Mouse (Mus musculus) midbrain, embryonic 16.5 days (tissue): ENCODE results near the gene Ap1g2. TPM values are rescaled to one million over a fixed set of nuclear protein-coding genes. Genes with fewer than 3 reads are reported as not detected.
A peak's percentile ranks its signal among the peaks of the same experiment; 100 is the strongest.

Source experiments
- ATAC-seq: fragments of 200-750 bp; cut with Nextera tagmentation; 2 replicates; pipeline ENCODE4 v1.8.0; 2017; ENCODE audit warnings: moderate TSS enrichment
- H3K27ac ChIP-seq: fragments of 300-500 bp; sonication (generic); 2 replicates; pipeline ENCODE4 v1.5.1; 2014; ENCODE audit warnings: mild to moderate bottlenecking, low read length, mixed read lengths
- H3K27me3 ChIP-seq: fragments of 300-500 bp; sonication (generic); 2 replicates; pipeline ENCODE4 v1.6.1; 2014; ENCODE audit warnings: low read depth, low read length, mixed read lengths; ENCODE audit not compliant: control insufficient read depth, insufficient read depth
- H3K36me3 ChIP-seq: fragments of 300-500 bp; sonication (generic); 2 replicates; pipeline ENCODE4 v1.6.1; 2014; ENCODE audit warnings: mild to moderate bottlenecking, low read length, moderate library complexity, mixed read lengths; ENCODE audit not compliant: control insufficient read depth, insufficient read depth
- H3K4me1 ChIP-seq: fragments of 300-500 bp; sonication (generic); 2 replicates; pipeline ENCODE4 v1.6.1; 2014; ENCODE audit warnings: mild to moderate bottlenecking, low read length, mixed read lengths; ENCODE audit not compliant: control insufficient read depth, insufficient read depth
- H3K4me2 ChIP-seq: fragments of 300-500 bp; sonication (generic); 2 replicates; pipeline ENCODE4 v1.6.1; 2014; ENCODE audit warnings: mild to moderate bottlenecking, low read length, mixed read lengths
- H3K4me3 ChIP-seq: fragments of 300-500 bp; sonication (generic); 2 replicates; pipeline ENCODE4 v1.5.1; 2014; ENCODE audit warnings: low read depth, mild to moderate bottlenecking, low read length, moderate library complexity, mixed read lengths
- H3K9ac ChIP-seq: fragments of 300-500 bp; sonication (generic); 2 replicates; pipeline ENCODE4 v1.6.1; 2014; ENCODE audit warnings: low read depth, low read length, mixed read lengths
- H3K9me3 ChIP-seq: fragments of 300-500 bp; sonication (generic); replicated peaks from 2 replicates; pipeline ENCODE4 v1.6.1; 2014; ENCODE audit warnings: mild to moderate bottlenecking, low read length, mixed read lengths; ENCODE audit not compliant: control insufficient read depth, poor library complexity, severe bottlenecking
- WGBS: fragments of 180-500 bp; shearing (Covaris S2); extraction: QIAGEN DNeasy Blood & Tissue Kit; methylation state at CpG from one replicate; pipeline ENCODE4 v1.1.7; 2014; 5-methylcytosine and 5-hydroxymethylcytosine counted together
- polyA plus RNA-seq: library from polyadenylated mRNA; unstranded; fragments of >200 nt; fragmentation: Nextera tagmentation; extraction: Ambion mirVana; gene quantifications from 2 replicates; pipeline ENCODE4 v1.2.1, GENCODE M21; 2015

The Ap1g2 gene
- polyA plus RNA-seq, 1 experiment from 2014 or later, result 9.2 TPM

DNA sequence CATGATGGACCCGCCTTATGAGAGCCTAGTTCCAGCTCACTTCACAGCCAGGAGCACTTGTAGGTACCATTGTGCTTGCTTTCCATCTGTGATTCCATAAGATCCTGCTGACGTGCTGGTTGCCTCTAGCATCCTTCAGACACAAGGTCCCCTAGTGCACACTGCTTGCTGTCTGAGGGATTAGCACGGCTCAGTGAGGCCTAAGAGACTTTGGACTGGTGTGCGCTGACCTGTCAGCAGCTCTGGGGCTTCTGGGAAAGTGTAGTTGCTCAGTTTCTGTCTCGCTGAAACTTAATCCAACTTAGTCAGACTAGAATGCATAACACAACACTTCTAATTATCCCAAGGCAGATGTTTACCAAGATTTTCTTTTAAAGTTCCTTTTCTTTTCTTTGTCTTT, 46.5 kb downstream of the Ap1g2 start:
- H3K4me2 ChIP-seq, result no peak overlapping the region
- no peak for ATAC-seq
- whole genome bisulfite sequencing, result 23% methylated on average over 5 of the region's 5 CpGs
- no peak overlapping the region for H3K9ac ChIP-seq
- H3K36me3 ChIP-seq, result peaks cover 17% of the 10 kb centered on the region
- H3K4me1 ChIP-seq, result peaks cover 29% of the 10 kb centered on the region
- no peaks in the 10 kb centered on the region for H3K9me3 ChIP-seq
- H3K27me3 ChIP-seq, result no peaks in the 10 kb centered on the region
- H3K27ac ChIP-seq, result peak overlapping the region; percentile 33
- H3K4me3 ChIP-seq, result no peak overlapping the region

DNA sequence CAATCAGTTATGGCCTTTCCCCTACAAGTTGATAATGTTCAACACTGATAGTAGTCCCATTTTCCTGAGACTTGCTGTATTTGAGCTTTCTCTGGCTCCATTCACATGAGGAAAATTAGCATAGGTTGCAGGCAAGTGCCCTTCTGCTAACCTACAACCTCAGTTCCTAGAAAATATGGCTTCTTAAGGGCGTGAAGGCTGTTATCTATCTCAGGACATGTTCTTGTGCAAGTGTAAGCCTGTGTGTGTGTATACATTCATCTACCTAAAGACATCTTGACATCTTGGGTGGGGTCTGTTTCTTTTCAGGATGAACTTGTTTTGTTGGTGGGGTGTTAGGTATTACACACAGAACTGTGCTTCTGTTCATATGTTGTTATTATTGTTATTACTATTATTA, 47.4 kb downstream of the Ap1g2 start:
- H3K4me3 ChIP-seq, result no peak overlapping the region
- H3K9me3 ChIP-seq, result no peaks in the 10 kb centered on the region
- H3K27me3 ChIP-seq, result no peaks in the 10 kb centered on the region
- peak overlapping the region; percentile 28 for H3K4me2 ChIP-seq
- H3K27ac ChIP-seq, result no peak overlapping the region
- H3K9ac ChIP-seq, result no peak overlapping the region
- no peak for ATAC-seq
- peaks cover 8% of the 10 kb centered on the region; the same call in 1 of the 2 replicates for H3K36me3 ChIP-seq
- 83% methylated on average over 1 of the region's 1 CpGs for WGBS
- peaks cover 31% of the 10 kb centered on the region for H3K4me1 ChIP-seq

DNA sequence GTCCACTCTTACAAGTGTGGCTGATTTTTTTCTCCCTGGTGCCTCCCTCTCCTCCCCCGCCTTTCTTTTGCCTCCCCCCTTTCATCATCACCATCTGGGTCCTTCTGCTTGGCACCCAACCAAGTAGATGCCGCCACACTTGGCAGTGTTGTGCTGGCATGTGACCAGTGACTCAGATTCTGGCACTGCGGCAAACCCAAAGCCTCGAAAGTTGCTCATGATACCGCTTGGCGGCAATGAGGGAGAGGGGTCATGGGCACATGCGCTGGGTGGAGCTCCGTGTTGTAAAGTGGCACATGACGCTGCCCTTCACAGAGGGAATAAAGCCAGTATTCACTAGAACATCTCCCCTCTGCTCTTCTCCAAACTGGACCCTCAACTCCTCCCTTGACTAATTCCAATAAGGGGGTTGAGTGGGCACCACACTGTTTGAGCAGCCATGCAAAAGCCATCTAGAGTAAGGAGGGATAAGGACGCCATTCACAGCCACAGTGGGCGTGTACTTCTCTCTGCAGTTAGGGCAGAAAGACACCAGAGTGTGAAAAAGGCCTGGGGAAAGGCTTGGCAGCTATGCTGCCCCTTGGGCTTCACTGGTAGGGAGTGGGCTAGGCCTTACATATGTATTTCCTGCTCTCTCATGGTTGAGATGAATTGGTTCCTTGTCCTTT, 51.1 kb downstream of the Ap1g2 start:
- Histone ChIP-seq H3K4me1 (peaks cover 24% of the 10 kb centered on the region), H3K9ac (no peak overlapping the region)

DNA sequence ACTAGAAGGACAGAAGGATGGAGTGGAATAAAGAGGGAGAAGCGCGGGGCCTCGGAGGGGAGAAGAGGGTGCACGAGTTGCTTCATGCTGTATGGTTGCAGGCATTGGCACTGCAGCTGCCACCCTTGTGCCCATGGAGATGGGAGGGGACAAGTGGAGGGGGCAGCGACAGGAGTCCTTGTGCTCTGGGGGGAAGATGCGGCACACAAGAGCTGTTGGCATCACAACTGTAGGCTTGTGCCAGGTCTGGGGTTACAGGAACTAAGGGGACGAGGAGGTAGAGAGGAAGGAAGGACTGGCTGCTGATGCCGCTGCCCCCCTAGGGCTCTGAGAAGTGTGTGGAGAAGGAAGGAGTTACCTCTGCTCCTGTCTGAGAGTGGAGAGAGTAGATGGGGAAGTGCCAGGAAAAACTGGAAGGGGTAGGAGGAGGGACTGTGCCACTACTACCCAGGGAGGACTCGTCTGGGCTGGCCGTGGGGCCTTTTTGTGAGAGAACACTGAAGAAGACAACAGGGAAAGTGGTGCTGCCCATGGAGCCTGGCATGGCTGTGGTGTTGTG, 52.1 kb downstream of the Ap1g2 start:
- H3K27ac ChIP-seq, result peak overlapping the region; percentile 95
- H3K36me3 ChIP-seq, result no peaks in the 10 kb centered on the region
- H3K27me3 ChIP-seq, result no peaks in the 10 kb centered on the region
- H3K4me2 ChIP-seq, result peak overlapping the region; percentile 54
- H3K9ac ChIP-seq, result peak overlapping the region; percentile 52
- peaks cover 18% of the 10 kb centered on the region for H3K4me1 ChIP-seq
- peak overlapping the region; percentile 35 for H3K4me3 ChIP-seq
- 69% methylated on average over 10 of the region's 10 CpGs for WGBS
- peak; percentile 61 for ATAC-seq
- H3K9me3 ChIP-seq, result no peaks in the 10 kb centered on the region

More for the DNA sequence above, 51.1 kb downstream of the Ap1g2 start:
- H3K9me3 ChIP-seq, result no peaks in the 10 kb centered on the region
- no peaks in the 10 kb centered on the region for H3K27me3 ChIP-seq
- peak overlapping the region; percentile 54 for H3K4me2 ChIP-seq
- H3K27ac ChIP-seq, result peak overlapping the region; percentile 95
- ATAC-seq, result peak; percentile 41
- 54% methylated on average over 11 of the region's 11 CpGs for WGBS
- H3K4me3 ChIP-seq, result peak overlapping the region; percentile 9
- H3K36me3 ChIP-seq, result no peaks in the 10 kb centered on the region

DNA sequence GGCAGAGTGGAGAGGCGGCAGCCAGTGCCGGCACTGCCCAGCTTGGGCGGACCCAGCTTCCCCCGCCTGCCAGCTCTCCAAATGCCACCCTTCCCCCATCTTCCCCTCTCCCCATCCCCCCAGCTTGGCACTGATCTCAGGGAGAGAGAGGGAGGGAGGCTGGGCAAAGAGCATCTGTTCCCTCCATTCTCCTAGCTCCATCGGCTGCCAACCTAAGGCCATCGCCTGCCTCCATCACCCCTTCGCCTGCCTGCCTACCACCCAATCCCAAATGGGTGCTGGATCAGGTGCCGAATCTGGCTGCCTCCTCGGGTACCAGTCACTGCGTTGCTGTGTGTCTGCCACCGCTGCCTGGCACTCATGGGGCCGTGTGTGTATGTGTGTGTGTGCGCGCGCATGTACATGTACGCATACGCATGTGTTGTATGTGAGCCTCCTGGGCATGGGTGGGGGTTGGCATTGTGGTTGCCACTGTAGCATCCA, 52.6 kb downstream of the Ap1g2 start:
- 69% methylated on average over 17 of the region's 17 CpGs for WGBS
- peak overlapping the region; percentile 35 for H3K4me3 ChIP-seq
- peak overlapping the region; percentile 54 for H3K4me2 ChIP-seq
- peak overlapping the region; percentile 95 for H3K27ac ChIP-seq
- H3K4me1 ChIP-seq, result peaks cover 15% of the 10 kb centered on the region
- peak; percentile 86 for ATAC-seq
- peak overlapping the region; percentile 52 for H3K9ac ChIP-seq
- no peaks in the 10 kb centered on the region for H3K36me3 ChIP-seq
- no peaks in the 10 kb centered on the region for H3K27me3 ChIP-seq
- H3K9me3 ChIP-seq, result no peaks in the 10 kb centered on the region

DNA sequence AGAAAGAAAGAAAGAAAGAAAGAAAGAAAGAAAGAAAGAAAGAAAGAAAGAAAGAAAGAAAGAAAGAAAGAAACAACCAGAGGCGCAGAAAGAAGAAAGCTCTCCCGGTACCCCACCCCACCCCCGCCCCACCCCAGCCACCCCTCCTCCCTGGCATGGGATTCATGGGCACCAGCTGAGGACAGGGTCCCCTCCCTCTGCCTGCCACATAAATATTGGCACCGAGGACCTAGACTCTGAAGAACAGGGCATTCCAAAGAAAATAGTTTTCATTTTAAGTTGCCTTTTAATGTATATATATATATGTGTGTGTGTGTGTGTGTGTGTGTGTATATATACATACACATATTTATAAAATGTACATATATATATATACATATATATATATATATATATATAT, 53.3 kb downstream of the Ap1g2 start:
- Histone ChIP-seq H3K4me3 (no peak overlapping the region; the same call in 1 of the 2 replicates), H3K9ac (no peak overlapping the region), H3K4me1 (peaks cover 13% of the 10 kb centered on the region), H3K9me3 (no peaks in the 10 kb centered on the region), H3K36me3 (no peaks in the 10 kb centered on the region), H3K27ac (peak overlapping the region; percentile 95), H3K4me2 (peak overlapping the region; percentile 54), H3K27me3 (no peaks in the 10 kb centered on the region)
- 47% methylated on average over 4 of the region's 4 CpGs for WGBS
- no peak for ATAC-seq

DNA sequence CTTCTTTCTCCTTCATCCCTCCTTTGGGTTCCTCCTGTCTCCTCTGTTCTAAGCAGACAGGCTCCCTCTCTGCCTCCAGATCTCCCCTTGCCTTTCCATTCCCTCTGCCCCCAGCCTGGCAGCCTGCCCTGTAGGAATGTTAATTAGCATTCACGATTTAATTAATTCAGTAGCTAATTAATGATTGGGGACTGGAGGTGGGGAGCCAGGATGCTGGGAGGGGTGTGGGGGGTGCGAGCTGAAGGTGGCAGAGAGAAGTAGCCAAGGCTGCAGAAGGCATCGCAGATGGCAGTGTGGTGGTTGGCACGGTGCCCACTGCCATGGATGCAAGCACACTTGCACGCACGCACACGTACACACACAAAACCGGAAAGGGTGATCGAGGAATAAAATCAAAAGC, 53.9 kb downstream of the Ap1g2 start:
- Histone ChIP-seq H3K27me3 (no peaks in the 10 kb centered on the region), H3K4me2 (peak overlapping the region; percentile 39; the same call in 1 of the 2 replicates), H3K36me3 (no peaks in the 10 kb centered on the region), H3K27ac (peak overlapping the region; percentile 95), H3K9me3 (no peaks in the 10 kb centered on the region), H3K4me3 (no peak overlapping the region), H3K4me1 (peaks cover 13% of the 10 kb centered on the region), H3K9ac (no peak overlapping the region)
- ATAC-seq, result peak; percentile 27
- 44% methylated on average over 9 of the region's 9 CpGs for WGBS

Other genes with a start within 250 kb of the Ap1g2 start
- gene Homez, start 235.6 kb downstream of the Ap1g2 start, polyA plus RNA-seq, result 13.2 and 14.5 TPM in 2 replicates
- gene Ppp1r3e, start 229.0 kb downstream of the Ap1g2 start, polyA plus RNA-seq, result 2.3 and 3.4 TPM in 2 replicates
- 3.9 and 4.1 TPM in 2 replicates for gene Bcl2l2, start 223.2 kb downstream of the Ap1g2 start, polyA plus RNA-seq
- not detected in 2 replicates for gene Gm20521, start 223.2 kb downstream of the Ap1g2 start, polyA plus RNA-seq
- 150 and 163 TPM in 2 replicates for gene Pabpn1, start 214.1 kb downstream of the Ap1g2 start, polyA plus RNA-seq
- 219 and 245 TPM in 2 replicates for gene Slc22a17, start 193.5 kb downstream of the Ap1g2 start, polyA plus RNA-seq
- 11.7 and 12.9 TPM in 2 replicates for gene Efs, start 180.5 kb downstream of the Ap1g2 start, polyA plus RNA-seq
- gene Il25, start 173.9 kb downstream of the Ap1g2 start, polyA plus RNA-seq, result 0.46 and 0.51 TPM in 2 replicates
- 9.5 and 14.8 TPM in 2 replicates for gene Cmtm5, start 170.3 kb downstream of the Ap1g2 start, polyA plus RNA-seq
- 1.3 and 2.9 TPM in 2 replicates for gene Myh6, start 139.7 kb downstream of the Ap1g2 start, polyA plus RNA-seq
- gene Gm17428, start 129.7 kb downstream of the Ap1g2 start, polyA plus RNA-seq, result not detected in 2 replicates
- 7.7 and 8.9 TPM in 2 replicates for gene Myh7, start 112.0 kb downstream of the Ap1g2 start, polyA plus RNA-seq
- gene Ngdn, start 91.1 kb downstream of the Ap1g2 start, polyA plus RNA-seq, result 44.8 and 48.7 TPM in 2 replicates
- gene Zfhx2, start 14.3 kb downstream of the Ap1g2 start, polyA plus RNA-seq, result 25.9 and 34.6 TPM in 2 replicates
- gene Thtpa, start 11.8 kb downstream of the Ap1g2 start, polyA plus RNA-seq, result 37.0 and 38.6 TPM in 2 replicates
- gene Jph4, start 10.3 kb upstream of the Ap1g2 start, polyA plus RNA-seq, result 37.3 and 40.3 TPM in 2 replicates
- gene Dhrs2, start 115.4 kb upstream of the Ap1g2 start, polyA plus RNA-seq, result 0.26 and 0.57 TPM in 2 replicates